Mouse (Mus musculus) G1E (cell line): ENCODE results near the gene Usp5.

ENCODE experiments used
- CTCF ChIP-seq: IDR thresholded peaks from 2 replicates; pipeline ENCODE4 v1.5.1; 2012; ENCODE audit warnings: low read depth, low read length, inconsistent platforms, mixed read lengths
- GATA1 ChIP-seq: IDR thresholded peaks from 2 replicates; pipeline ENCODE4 v1.6.1; 2012; ENCODE audit warnings: borderline replicate concordance, low read length, inconsistent platforms, mixed read lengths
- GATA2 ChIP-seq: IDR thresholded peaks from 2 replicates; pipeline ENCODE4 v1.6.1; 2012; ENCODE audit warnings: low read depth, low read length, inconsistent platforms, borderline replicate concordance
- POLR2AphosphoS5 ChIP-seq: IDR thresholded peaks from 2 replicates; pipeline ENCODE4 v1.6.1; 2012; ENCODE audit warnings: low read depth, low read length, inconsistent platforms; ENCODE audit not compliant: insufficient replicate concordance
- TAL1 ChIP-seq: conservative IDR thresholded peaks from 2 replicates; pipeline ENCODE4 v1.6.1; 2012; ENCODE audit warnings: low read depth, low read length, inconsistent platforms, mixed read lengths

- TF ChIP-seq CTCF (no peak), TAL1 (no peak), GATA1 (no peak), GATA2 (no peak), POLR2AphosphoS5 (no peak)
These were observed 2.4 kb upstream of the Usp5 start for GRCm38 (mm10) chr6:124831649-124832048.
